Mouse (Mus musculus): ENCODE measurements around the gene Snrpd2. TPM values are rescaled to one million over a fixed set of nuclear protein-coding genes. Genes with fewer than 3 reads are reported as not detected.

Gene Snrpd2
- polyA plus RNA-seq, 1 experiment, result 192 TPM

DNA sequence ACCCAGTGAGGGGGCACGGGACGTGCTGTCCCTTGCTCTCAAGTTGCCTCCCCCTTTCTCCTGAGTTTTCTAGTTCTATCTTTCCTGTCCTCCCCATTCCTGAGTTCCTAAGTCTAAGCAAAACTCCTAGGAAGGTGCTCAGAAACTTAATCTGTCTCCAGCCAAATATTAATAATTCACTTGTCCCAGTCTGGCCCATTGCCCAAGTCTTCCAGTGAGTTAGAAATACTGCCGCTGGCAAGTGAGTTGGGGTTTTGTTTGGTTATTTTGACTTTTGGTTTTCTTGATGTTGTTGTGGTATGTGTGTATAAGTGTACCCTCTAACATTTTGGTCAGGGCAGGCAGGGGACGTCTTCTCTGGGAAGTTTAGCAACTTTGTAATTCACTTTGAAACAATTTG, 27.8 kb upstream of the Snrpd2 start:
- Histone ChIP-seq H3K79me2 (ENCODE audit: control insufficient read depth, insufficient read depth) (peaks cover 26% of the 10 kb centered on the region), H3K36me3 (ENCODE audit: control insufficient read depth, insufficient read depth) (no peaks in the 10 kb centered on the region), H3K27me3 (ENCODE audit: control insufficient read depth, insufficient read depth, insufficient read length) (no peaks in the 10 kb centered on the region), H3K4me3 (no peak overlapping the region), H3ac (ENCODE audit: control insufficient read depth, insufficient read length) (no peak overlapping the region), H3K4me2 (ENCODE audit: low read depth) (no peak overlapping the region)
- TF ChIP-seq USF1 (IDR thresholded peaks at IDR 0.05; ENCODE audit: low read depth) (no peak), CEBPB (IDR thresholded peaks at IDR 0.05; ENCODE audit: insufficient read depth, poor library complexity, severe bottlenecking) (no peak), TCF12 (IDR thresholded peaks at IDR 0.05; ENCODE audit: insufficient read depth, poor library complexity, severe bottlenecking) (no peak), E2F4 (IDR thresholded peaks at IDR 0.05; ENCODE audit: insufficient read depth) (no peak), POLR2A (IDR thresholded peaks at IDR 0.05; ENCODE audit: insufficient read length, low read depth) (no peak), MAX (IDR thresholded peaks at IDR 0.05; ENCODE audit: low read depth) (no peak), POLR2AphosphoS2 (IDR thresholded peaks at IDR 0.05; ENCODE audit: insufficient read length, low read depth) (no peak), REST (IDR thresholded peaks at IDR 0.05; ENCODE audit: insufficient read depth, insufficient read length) (no peak), SRF (IDR thresholded peaks at IDR 0.05; ENCODE audit: control insufficient read depth, insufficient read length, low read depth) (no peak), MYOG (IDR thresholded peaks at IDR 0.05; ENCODE audit: control insufficient read depth in 1 of 3, insufficient read depth in 1 of 3, insufficient read length in 2 of 3, low read depth in 2 of 3) (no peak), TCF3 (IDR thresholded peaks at IDR 0.05; ENCODE audit: insufficient read length, low read depth) (no peak), MYOD1 (IDR thresholded peaks at IDR 0.05; ENCODE audit: control insufficient read depth in 1 of 3, insufficient read length in 2 of 3, low read depth in 2 of 3) (no peak)

DNA sequence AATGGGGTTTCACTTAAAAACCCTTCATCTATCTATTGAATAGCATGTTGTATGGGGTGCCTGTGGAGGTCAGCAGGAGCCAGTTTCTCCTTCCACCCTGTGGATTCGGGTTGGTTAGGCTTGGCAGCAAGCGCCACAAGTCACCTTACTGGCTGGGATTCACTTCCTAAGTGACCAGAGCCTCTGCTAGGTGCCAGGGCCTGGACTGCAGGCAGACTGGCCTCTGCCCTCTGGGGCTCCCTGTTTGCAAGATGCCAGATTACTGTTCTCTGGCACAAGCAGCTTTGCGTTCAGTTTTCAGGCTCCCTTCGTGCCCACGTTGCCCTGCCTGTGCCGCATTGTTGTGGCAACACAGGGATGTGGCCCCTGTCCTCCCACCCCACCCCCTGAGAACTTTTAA, 24.8 kb upstream of the Snrpd2 start:
- TF ChIP-seq POLR2A (IDR thresholded peaks at IDR 0.05; ENCODE audit: insufficient read length, low read depth) (no peak), REST (IDR thresholded peaks at IDR 0.05; ENCODE audit: insufficient read depth, insufficient read length) (no peak), E2F4 (IDR thresholded peaks at IDR 0.05; ENCODE audit: insufficient read depth) (no peak), CEBPB (IDR thresholded peaks at IDR 0.05; ENCODE audit: insufficient read depth, poor library complexity, severe bottlenecking) (no peak), MYOD1 (IDR thresholded peaks at IDR 0.05; ENCODE audit: control insufficient read depth in 1 of 3, insufficient read length in 2 of 3, low read depth in 2 of 3) (no peak), TCF12 (IDR thresholded peaks at IDR 0.05; ENCODE audit: insufficient read depth, poor library complexity, severe bottlenecking) (no peak), USF1 (IDR thresholded peaks at IDR 0.05; ENCODE audit: low read depth) (no peak), POLR2AphosphoS2 (IDR thresholded peaks at IDR 0.05; ENCODE audit: insufficient read length, low read depth) (no peak), MAX (IDR thresholded peaks at IDR 0.05; ENCODE audit: low read depth) (no peak), MYOG (IDR thresholded peaks at IDR 0.05; ENCODE audit: control insufficient read depth in 1 of 3, insufficient read depth in 1 of 3, insufficient read length in 2 of 3, low read depth in 2 of 3) (no peak), SRF (IDR thresholded peaks at IDR 0.05; ENCODE audit: control insufficient read depth, insufficient read length, low read depth) (no peak), TCF3 (IDR thresholded peaks at IDR 0.05; ENCODE audit: insufficient read length, low read depth) (no peak)
- Histone ChIP-seq H3K4me2 (ENCODE audit: low read depth) (no peak overlapping the region), H3K79me2 (ENCODE audit: control insufficient read depth, insufficient read depth) (peaks cover 26% of the 10 kb centered on the region), H3K27me3 (ENCODE audit: control insufficient read depth, insufficient read depth, insufficient read length) (no peaks in the 10 kb centered on the region), H3ac (ENCODE audit: control insufficient read depth, insufficient read length) (no peak overlapping the region), H3K36me3 (ENCODE audit: control insufficient read depth, insufficient read depth) (no peaks in the 10 kb centered on the region), H3K4me3 (no peak overlapping the region)

DNA sequence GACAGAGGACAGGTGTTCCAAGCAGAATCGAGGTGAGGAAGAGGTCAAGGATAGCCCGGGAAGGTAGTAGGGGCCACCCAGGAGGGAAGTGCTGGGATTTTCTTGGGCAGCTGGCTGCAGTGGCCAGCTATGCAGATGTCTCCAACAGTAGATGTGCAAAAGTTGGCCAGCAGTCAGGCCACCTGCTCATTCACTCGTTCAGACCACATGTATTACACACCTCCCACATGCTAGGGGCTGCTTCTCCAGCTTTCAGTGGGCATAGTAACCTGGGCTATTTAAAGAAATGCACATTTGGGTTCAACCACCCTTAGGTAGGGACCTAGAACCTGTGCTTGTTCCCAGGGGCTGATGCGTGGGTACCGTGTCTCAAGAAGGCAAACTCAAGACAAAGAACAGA, 21.8 kb upstream of the Snrpd2 start:
- Histone ChIP-seq H3K4me2 (ENCODE audit: low read depth) (no peak overlapping the region), H3K36me3 (ENCODE audit: control insufficient read depth, insufficient read depth) (no peaks in the 10 kb centered on the region), H3K27me3 (ENCODE audit: control insufficient read depth, insufficient read depth, insufficient read length) (no peaks in the 10 kb centered on the region), H3ac (ENCODE audit: control insufficient read depth, insufficient read length) (no peak overlapping the region), H3K4me3 (no peak overlapping the region), H3K79me2 (ENCODE audit: control insufficient read depth, insufficient read depth) (peaks cover 3% of the 10 kb centered on the region)
- peak in 1 of 3 experiments; percentile 33 for TF ChIP-seq MYOG (IDR thresholded peaks at IDR 0.05; ENCODE audit: control insufficient read depth in 1 of 3, insufficient read depth in 1 of 3, insufficient read length in 2 of 3, low read depth in 2 of 3)
- no peak for TF ChIP-seq CEBPB (IDR thresholded peaks at IDR 0.05; ENCODE audit: insufficient read depth, poor library complexity, severe bottlenecking)
- peak; percentile 13 to 90 (median 78) for TF ChIP-seq MYOD1 (IDR thresholded peaks at IDR 0.05; ENCODE audit: control insufficient read depth in 1 of 3, insufficient read length in 2 of 3, low read depth in 2 of 3)

DNA sequence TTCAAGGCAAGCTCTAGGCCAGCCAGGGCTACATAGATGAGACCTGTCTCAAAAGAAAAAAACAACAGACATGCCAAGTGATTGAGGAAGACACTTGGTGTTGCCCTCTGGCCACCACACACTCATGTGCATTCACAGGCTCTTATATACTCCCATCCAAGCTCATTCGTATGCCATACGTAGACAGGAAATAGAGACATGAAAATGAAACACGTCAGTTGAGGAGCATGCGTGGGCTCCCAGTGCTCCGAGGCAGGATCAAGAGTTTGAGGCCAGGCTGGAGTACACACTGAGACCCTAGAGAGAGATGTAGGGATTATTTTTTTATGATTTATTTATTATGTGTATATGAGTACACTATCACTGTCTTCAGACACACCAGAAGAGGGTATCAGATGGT, 20.1 kb upstream of the Snrpd2 start:
- no peaks in the 10 kb centered on the region for H3K27me3 ChIP-seq (ENCODE audit: control insufficient read depth, insufficient read depth, insufficient read length)
- no peaks in the 10 kb centered on the region for H3K36me3 ChIP-seq (ENCODE audit: control insufficient read depth, insufficient read depth)
- H3K4me3 ChIP-seq, result no peak overlapping the region
- no peak overlapping the region for H3K4me2 ChIP-seq (ENCODE audit: low read depth)
- TF ChIP-seq CEBPB (IDR thresholded peaks at IDR 0.05; ENCODE audit: insufficient read depth, poor library complexity, severe bottlenecking) (no peak), POLR2A (IDR thresholded peaks at IDR 0.05; ENCODE audit: insufficient read length, low read depth) (no peak), REST (IDR thresholded peaks at IDR 0.05; ENCODE audit: insufficient read depth, insufficient read length) (no peak), USF1 (IDR thresholded peaks at IDR 0.05; ENCODE audit: low read depth) (no peak), SRF (IDR thresholded peaks at IDR 0.05; ENCODE audit: control insufficient read depth, insufficient read length, low read depth) (no peak), TCF3 (IDR thresholded peaks at IDR 0.05; ENCODE audit: insufficient read length, low read depth) (no peak), MAX (IDR thresholded peaks at IDR 0.05; ENCODE audit: low read depth) (no peak), TCF12 (IDR thresholded peaks at IDR 0.05; ENCODE audit: insufficient read depth, poor library complexity, severe bottlenecking) (no peak), POLR2AphosphoS2 (IDR thresholded peaks at IDR 0.05; ENCODE audit: insufficient read length, low read depth) (no peak), MYOD1 (IDR thresholded peaks at IDR 0.05; ENCODE audit: control insufficient read depth in 1 of 3, insufficient read length in 2 of 3, low read depth in 2 of 3) (no peak)
- H3K79me2 ChIP-seq (ENCODE audit: control insufficient read depth, insufficient read depth), result peaks cover 9% of the 10 kb centered on the region
- H3ac ChIP-seq (ENCODE audit: control insufficient read depth, insufficient read length), result no peak overlapping the region

DNA sequence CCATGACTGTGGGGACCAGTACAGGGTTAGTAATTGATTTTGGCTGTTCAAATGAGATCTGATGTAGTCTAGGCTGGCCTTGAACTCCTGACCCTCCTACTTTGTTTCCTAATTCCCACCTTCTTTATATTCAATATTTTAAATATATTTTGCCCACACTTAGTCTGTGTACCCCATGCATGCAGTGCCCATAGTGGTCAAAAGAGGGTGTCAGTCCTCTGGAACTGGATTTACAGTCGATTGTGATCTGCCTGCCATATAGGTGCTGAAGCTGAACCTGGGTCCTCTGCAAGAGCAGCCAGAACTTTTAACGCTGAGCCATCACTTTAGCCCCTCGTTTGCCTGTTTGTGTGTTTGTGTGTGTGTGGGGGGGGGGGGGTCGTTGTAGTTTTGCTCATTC, 18.9 kb upstream of the Snrpd2 start:
- H3K4me2 ChIP-seq (ENCODE audit: low read depth), result peak overlapping the region; percentile 75
- H3K4me3 ChIP-seq, result peak overlapping the region; percentile 23
- no peaks in the 10 kb centered on the region for H3K27me3 ChIP-seq (ENCODE audit: control insufficient read depth, insufficient read depth, insufficient read length)
- H3ac ChIP-seq (ENCODE audit: control insufficient read depth, insufficient read length), result no peak overlapping the region
- no peak for TF ChIP-seq USF1 (IDR thresholded peaks at IDR 0.05; ENCODE audit: low read depth)
- TF ChIP-seq POLR2AphosphoS2 (IDR thresholded peaks at IDR 0.05; ENCODE audit: insufficient read length, low read depth), result no peak
- no peak for TF ChIP-seq TCF3 (IDR thresholded peaks at IDR 0.05; ENCODE audit: insufficient read length, low read depth)
- no peak for TF ChIP-seq REST (IDR thresholded peaks at IDR 0.05; ENCODE audit: insufficient read depth, insufficient read length)
- no peak for TF ChIP-seq POLR2A (IDR thresholded peaks at IDR 0.05; ENCODE audit: insufficient read length, low read depth)
- no peak for TF ChIP-seq MAX (IDR thresholded peaks at IDR 0.05; ENCODE audit: low read depth)
- TF ChIP-seq CEBPB (IDR thresholded peaks at IDR 0.05; ENCODE audit: insufficient read depth, poor library complexity, severe bottlenecking), result no peak
- TF ChIP-seq SRF (IDR thresholded peaks at IDR 0.05; ENCODE audit: control insufficient read depth, insufficient read length, low read depth), result no peak
- no peaks in the 10 kb centered on the region for H3K36me3 ChIP-seq (ENCODE audit: control insufficient read depth, insufficient read depth)
- peaks cover 9% of the 10 kb centered on the region for H3K79me2 ChIP-seq (ENCODE audit: control insufficient read depth, insufficient read depth)

Data from myocyte (in vitro differentiated cells).